Mouse (Mus musculus) heart, embryonic 11.5 days (tissue): Measurements from ENCODE around the gene Sgca. TPM values are rescaled to one million over a fixed set of nuclear protein-coding genes. Genes with fewer than 3 reads are reported as not detected.

Source experiments
- ATAC-seq: fragments of 200-750 bp; cut with Nextera tagmentation; replicated peaks from 2 replicates; pipeline ENCODE4 v1.8.0; 2017; ENCODE audit warnings: moderate library complexity; ENCODE audit not compliant: insufficient number of reproducible peaks, low FRiP score, low TSS enrichment
- H3K27ac ChIP-seq: fragments of 300-500 bp; sonication (generic); 2 replicates; pipeline ENCODE4 v1.5.1; 2014; ENCODE audit warnings: mild to moderate bottlenecking, low read depth, low read length
- H3K27me3 ChIP-seq: fragments of 300-500 bp; sonication (generic); 2 replicates; pipeline ENCODE4 v1.6.1; 2014; ENCODE audit warnings: mild to moderate bottlenecking, low read length, mixed read lengths; ENCODE audit not compliant: control insufficient read depth, insufficient read depth
- H3K36me3 ChIP-seq: fragments of 300-500 bp; sonication (generic); 2 replicates; pipeline ENCODE4 v1.6.1; 2014; ENCODE audit warnings: mild to moderate bottlenecking, low read length, moderate library complexity, mixed read lengths; ENCODE audit not compliant: control insufficient read depth, insufficient read depth
- H3K4me1 ChIP-seq: fragments of 300-500 bp; sonication (generic); 2 replicates; pipeline ENCODE4 v1.6.1; 2014; ENCODE audit warnings: low read length; ENCODE audit not compliant: control insufficient read depth, insufficient read depth
- H3K4me2 ChIP-seq: fragments of 300-500 bp; sonication (generic); 2 replicates; pipeline ENCODE4 v1.6.1; 2014; ENCODE audit warnings: mild to moderate bottlenecking, moderate library complexity
- H3K4me3 ChIP-seq: fragments of 300-500 bp; sonication (generic); 2 replicates; pipeline ENCODE4 v1.5.1; 2014; ENCODE audit warnings: low read depth, low read length
- H3K9ac ChIP-seq: fragments of 300-500 bp; sonication (generic); 2 replicates; pipeline ENCODE4 v1.6.1; 2014; ENCODE audit warnings: mild to moderate bottlenecking, low read depth, low read length, moderate library complexity
- H3K9me3 ChIP-seq: fragments of 300-500 bp; sonication (generic); replicated peaks from 2 replicates; pipeline ENCODE4 v1.6.1; 2016; ENCODE audit warnings: low read length; ENCODE audit not compliant: control insufficient read depth
- WGBS: fragments of 180-500 bp; shearing (Covaris S2); extraction: QIAGEN DNeasy Blood & Tissue Kit; methylation state at CpG from one replicate; pipeline ENCODE4 v1.1.7; 2014; ENCODE audit not compliant: insufficient replicate concordance; 5-methylcytosine and 5-hydroxymethylcytosine counted together
- polyA plus RNA-seq: library from polyadenylated mRNA; unstranded; fragments of >200 nt; fragmentation: Nextera tagmentation; extraction: Ambion mirVana; gene quantifications from 2 replicates; pipeline ENCODE4 v1.2.1, GENCODE M21; 2014

Gene Sgca
- polyA plus RNA-seq, 1 experiment from 2014 or later, result 24.7 TPM

GRCm38 (mm10) chr11:95004937-95005198 is 28.7 kb upstream of the Sgca start:
- H3K4me1 ChIP-seq, result peaks cover 61% of the 10 kb centered on the region
- no peak overlapping the region for H3K4me2 ChIP-seq
- no peak overlapping the region for H3K4me3 ChIP-seq
- 76% methylated on average over 6 of the region's 6 CpGs for WGBS
- H3K36me3 ChIP-seq, result peaks cover 20% of the 10 kb centered on the region
- peak overlapping the region; percentile 50 for H3K9ac ChIP-seq
- H3K9me3 ChIP-seq, result no peaks in the 10 kb centered on the region
- no peak for ATAC-seq
- H3K27me3 ChIP-seq, result no peaks in the 10 kb centered on the region
- peak overlapping the region; percentile 41; the same call in 1 of the 2 replicates for H3K27ac ChIP-seq

- peak overlapping the region; percentile 50 for H3K9ac ChIP-seq
- H3K27ac ChIP-seq, result peak overlapping the region; percentile 41; the same call in 1 of the 2 replicates
- H3K27me3 ChIP-seq, result no peaks in the 10 kb centered on the region
- 0 out of 2 replicates have a peak, but pooled peaks have one; percentile 27 for ATAC-seq
- no peak overlapping the region; the same call in 1 of the 2 replicates for H3K4me2 ChIP-seq
- H3K9me3 ChIP-seq, result no peaks in the 10 kb centered on the region
- no peak overlapping the region for H3K4me3 ChIP-seq
- WGBS, result 66% methylated on average over 12 of the region's 12 CpGs
- peaks cover 61% of the 10 kb centered on the region for H3K4me1 ChIP-seq
- peaks cover 20% of the 10 kb centered on the region for H3K36me3 ChIP-seq
These were observed 28.2 kb upstream of the Sgca start for GRCm38 (mm10) chr11:95004136-95004936.

- WGBS, result 90% methylated on average over 8 of the region's 8 CpGs
- H3K4me2 ChIP-seq, result no peak overlapping the region
- H3K9ac ChIP-seq, result no peak overlapping the region
- H3K4me1 ChIP-seq, result peaks cover 56% of the 10 kb centered on the region
- no peaks in the 10 kb centered on the region for H3K27me3 ChIP-seq
- H3K36me3 ChIP-seq, result peaks cover 25% of the 10 kb centered on the region
- H3K9me3 ChIP-seq, result no peaks in the 10 kb centered on the region
- no peak for ATAC-seq
- no peak overlapping the region for H3K27ac ChIP-seq
- no peak overlapping the region for H3K4me3 ChIP-seq
These were observed 26.6 kb upstream of the Sgca start for GRCm38 (mm10) chr11:95002705-95003104.

GRCm38 (mm10) chr11:95001584-95002347 is 25.6 kb upstream of the Sgca start:
- Histone ChIP-seq H3K9me3 (no peaks in the 10 kb centered on the region), H3K9ac (0 out of 2 replicates have a peak overlapping the region, but pooled peaks have one; percentile 39), H3K4me3 (no peak overlapping the region), H3K27me3 (no peaks in the 10 kb centered on the region), H3K27ac (no peak overlapping the region), H3K4me1 (peaks cover 52% of the 10 kb centered on the region), H3K36me3 (peaks cover 31% of the 10 kb centered on the region), H3K4me2 (no peak overlapping the region)
- no peak for ATAC-seq
- WGBS, result 87% methylated on average over 21 of the region's 21 CpGs

- peaks cover 51% of the 10 kb centered on the region for H3K4me1 ChIP-seq
- H3K27ac ChIP-seq, result peak overlapping the region; percentile 67
- ATAC-seq, result no peak
- WGBS, result 2% methylated on average over 8 of the region's 8 CpGs
- H3K9ac ChIP-seq, result no peak overlapping the region; the same call in 1 of the 2 replicates
- no peaks in the 10 kb centered on the region for H3K27me3 ChIP-seq
- peaks cover 37% of the 10 kb centered on the region for H3K36me3 ChIP-seq
- no peaks in the 10 kb centered on the region for H3K9me3 ChIP-seq
- no peak overlapping the region for H3K4me3 ChIP-seq
- H3K4me2 ChIP-seq, result peak overlapping the region; percentile 44
These were observed 24.9 kb upstream of the Sgca start for GRCm38 (mm10) chr11:95001058-95001457.

- H3K4me3 ChIP-seq, result peak overlapping the region; percentile 30; the same call in 1 of the 2 replicates
- H3K9ac ChIP-seq, result peak overlapping the region; percentile 44
- H3K4me2 ChIP-seq, result peak overlapping the region; percentile 44
- WGBS, result 18% methylated on average over 4 of the region's 4 CpGs
- peak overlapping the region; percentile 67 for H3K27ac ChIP-seq
- no peak for ATAC-seq
- H3K36me3 ChIP-seq, result peaks cover 37% of the 10 kb centered on the region
- no peaks in the 10 kb centered on the region for H3K9me3 ChIP-seq
- H3K27me3 ChIP-seq, result no peaks in the 10 kb centered on the region
- peaks cover 51% of the 10 kb centered on the region for H3K4me1 ChIP-seq
These were observed 24.4 kb upstream of the Sgca start for GRCm38 (mm10) chr11:95000548-95000947.

GRCm38 (mm10) chr11:95000128-95000527 is 24.0 kb upstream of the Sgca start:
- no peak for ATAC-seq
- peak overlapping the region; percentile 44 for H3K4me2 ChIP-seq
- H3K4me3 ChIP-seq, result peak overlapping the region; percentile 30
- peak overlapping the region; percentile 44; the same call in 1 of the 2 replicates for H3K9ac ChIP-seq
- peaks cover 53% of the 10 kb centered on the region for H3K4me1 ChIP-seq
- H3K9me3 ChIP-seq, result no peaks in the 10 kb centered on the region
- peaks cover 36% of the 10 kb centered on the region for H3K36me3 ChIP-seq
- WGBS, result 58% methylated on average over 8 of the region's 8 CpGs
- no peaks in the 10 kb centered on the region for H3K27me3 ChIP-seq
- no peak overlapping the region for H3K27ac ChIP-seq

GRCm38 (mm10) chr11:94998041-94998531 is 22.0 kb upstream of the Sgca start:
- Histone ChIP-seq H3K27ac (peak overlapping the region; percentile 69), H3K9ac (peak overlapping the region; percentile 56), H3K27me3 (no peaks in the 10 kb centered on the region), H3K4me1 (peaks cover 58% of the 10 kb centered on the region), H3K4me2 (peak overlapping the region; percentile 44), H3K4me3 (peak overlapping the region; percentile 30), H3K9me3 (no peaks in the 10 kb centered on the region), H3K36me3 (peaks cover 33% of the 10 kb centered on the region)
- ATAC-seq, result no peak
- 71% methylated on average over 16 of the region's 16 CpGs for WGBS
